Mouse (Mus musculus) layer of hippocampus, postnatal 25 days (tissue): Measurements from ENCODE around the gene Tmem8b. TPM values are rescaled to one million over a fixed set of nuclear protein-coding genes. Genes with fewer than 3 reads are reported as not detected.

Experiments
- microRNA-seq, 2 experiments: library from miRNA; unstranded; fragments of <30 nt; microRNA quantifications; one replicate each; pipeline ENCODE4 v1.2.0; 2021
- total RNA-seq, 2 experiments: library from RNA; stranded (reverse); gene quantifications; 2 replicates each; pipeline ENCODE4 v1.2.3; 2021

Gene Tmem8b
- total RNA-seq, 2 experiments from 2014 or later: 66.5 to 70.9 TPM

Small RNA genes lying within 50 kb of the gene (microRNA-seq; reads per million reads assigned to microRNA genes)
- 0.18 to 0.20 reads per million in 2 experiments for gene Gm25262

Other genes with a start within 250 kb of the Tmem8b start
- gene Fam166b, start 239.8 kb upstream of the Tmem8b start, total RNA-seq: 1 to 10 TPM in 1 of 2 experiments, under 1 TPM in 1; 0.59 to 3.1 TPM
- gene Tesk1, start 227.0 kb upstream of the Tmem8b start, total RNA-seq: 10 to 100 TPM; 74.1 to 77.6 TPM
- under 1 TPM in 1 of 2 experiments, not detected in 1; 0.22 TPM for gene Cd72, start 214.3 kb upstream of the Tmem8b start, total RNA-seq
- gene Sit1, start 185.2 kb upstream of the Tmem8b start, total RNA-seq: not detected
- 10 to 100 TPM; 23.5 to 28.1 TPM for gene Ccdc107, start 176.1 kb upstream of the Tmem8b start, total RNA-seq
- under 1 TPM; 0.27 to 0.70 TPM for gene Arhgef39, start 169.3 kb upstream of the Tmem8b start, total RNA-seq
- gene Car9, start 162.0 kb upstream of the Tmem8b start, total RNA-seq: under 1 TPM; 0.22 to 0.35 TPM
- gene Tpm2, start 145.2 kb upstream of the Tmem8b start, total RNA-seq: 1 to 10 TPM; 5.1 to 5.8 TPM
- 10 to 100 TPM; 58.8 to 71.2 TPM for gene Creb3, start 106.6 kb upstream of the Tmem8b start, total RNA-seq
- gene Tln1, start 106.3 kb upstream of the Tmem8b start, total RNA-seq: 10 to 100 TPM; 40.9 to 47.3 TPM
- gene Rgp1, start 90.3 kb upstream of the Tmem8b start, total RNA-seq: 10 to 100 TPM; 40.9 to 42.7 TPM
- gene Gba2, start 90.1 kb upstream of the Tmem8b start, total RNA-seq: 10 to 100 TPM; 60.8 to 64.4 TPM
- not detected for gene Msmp, start 84.5 kb upstream of the Tmem8b start, total RNA-seq
- gene Npr2, start 37.0 kb upstream of the Tmem8b start, total RNA-seq: 10 to 100 TPM; 44.3 to 58.4 TPM
- 1 to 10 TPM; 1.4 to 1.5 TPM for gene Spag8, start 15.4 kb upstream of the Tmem8b start, total RNA-seq
- 10 to 100 TPM; 36.6 to 38.8 TPM for gene Hint2, start 12.5 kb upstream of the Tmem8b start, total RNA-seq
- gene Fam221b, start 174 bp downstream of the Tmem8b start, total RNA-seq: 1 to 10 TPM; 1.2 to 1.3 TPM
- gene Olfr70, start 31.8 kb downstream of the Tmem8b start, total RNA-seq: not detected
- not detected for gene Olfr71, start 41.3 kb downstream of the Tmem8b start, total RNA-seq
- gene Hrct1, start 58.2 kb downstream of the Tmem8b start, total RNA-seq: 1 to 10 TPM in 1 of 2 experiments, under 1 TPM in 1; 0.54 to 1.2 TPM
- gene Spaar, start 61.1 kb downstream of the Tmem8b start, total RNA-seq: 1 to 10 TPM in 1 of 2 experiments, under 1 TPM in 1; 0.57 to 1.1 TPM
- not detected for gene Olfr159, start 102.0 kb downstream of the Tmem8b start, total RNA-seq
- gene Olfr156, start 154.9 kb downstream of the Tmem8b start, total RNA-seq: not detected
- not detected for gene Olfr157, start 171.2 kb downstream of the Tmem8b start, total RNA-seq
- gene Olfr155, start 182.6 kb downstream of the Tmem8b start, total RNA-seq: not detected
- gene Reck, start 206.6 kb downstream of the Tmem8b start, total RNA-seq: 1 to 10 TPM; 5.2 to 6.0 TPM